Mouse (Mus musculus): ENCODE results near the gene Kcnq1.

Gene Kcnq1

GRCm38 (mm10) chr7:143139932-143140331 lies 33.8 kb downstream of the Kcnq1 start:
- no peak for DNase-seq

- DNase-seq: no peak
Measured at GRCm38 (mm10) chr7:143142680-143143079, 36.5 kb downstream of the Kcnq1 start.

DNA sequence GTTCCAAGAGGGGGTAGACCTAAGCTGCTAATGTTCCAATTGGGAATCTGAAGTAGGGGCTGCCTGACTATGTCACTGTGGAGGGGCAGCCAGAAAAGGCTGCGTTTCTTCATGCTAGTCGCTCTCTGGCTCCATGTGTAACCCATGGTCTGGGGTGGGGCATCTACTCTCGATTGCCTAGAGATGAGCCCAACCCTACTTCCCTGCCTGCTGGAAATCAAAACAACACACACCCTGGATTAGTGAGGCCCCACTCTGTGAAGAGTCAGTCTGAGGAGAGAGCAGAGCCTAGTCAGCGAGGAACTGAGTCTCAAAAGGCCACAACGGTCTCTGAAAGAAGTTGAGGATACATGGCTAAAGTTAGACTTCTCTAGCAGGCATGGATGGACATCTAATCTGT lies 40.9 kb downstream of the Kcnq1 start:
- no peak for DNase-seq

- peak; percentile 54 for DNase-seq
Measured at GRCm38 (mm10) chr7:143151171-143151570, 45.0 kb downstream of the Kcnq1 start.

- no peak for DNase-seq
Measured at GRCm38 (mm10) chr7:143152350-143152749, 46.2 kb downstream of the Kcnq1 start.

DNA sequence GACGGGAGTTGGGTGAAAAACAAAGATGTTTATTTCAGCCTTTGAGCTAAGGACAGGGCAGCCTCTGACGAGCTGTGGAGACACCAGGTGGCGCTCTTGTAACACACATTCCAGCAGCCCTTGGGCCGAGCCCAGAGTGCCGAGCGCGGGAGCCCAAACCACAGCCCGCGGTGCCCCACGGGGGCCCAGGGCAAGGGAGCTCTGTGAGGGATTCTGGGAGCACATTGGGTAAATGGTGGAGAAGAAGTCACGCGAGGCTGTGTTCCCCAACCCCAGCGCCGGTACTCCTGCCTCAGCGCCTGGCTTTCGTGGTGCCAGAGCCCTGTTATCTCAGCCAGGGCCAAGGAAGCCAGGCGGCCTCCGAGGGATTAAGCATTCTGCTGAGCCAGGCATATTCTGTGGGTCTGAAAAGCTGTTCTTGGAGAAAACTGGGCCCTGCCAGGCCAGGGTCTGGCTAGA lies 47.8 kb downstream of the Kcnq1 start:
- peak; percentile 90 for DNase-seq

DNA sequence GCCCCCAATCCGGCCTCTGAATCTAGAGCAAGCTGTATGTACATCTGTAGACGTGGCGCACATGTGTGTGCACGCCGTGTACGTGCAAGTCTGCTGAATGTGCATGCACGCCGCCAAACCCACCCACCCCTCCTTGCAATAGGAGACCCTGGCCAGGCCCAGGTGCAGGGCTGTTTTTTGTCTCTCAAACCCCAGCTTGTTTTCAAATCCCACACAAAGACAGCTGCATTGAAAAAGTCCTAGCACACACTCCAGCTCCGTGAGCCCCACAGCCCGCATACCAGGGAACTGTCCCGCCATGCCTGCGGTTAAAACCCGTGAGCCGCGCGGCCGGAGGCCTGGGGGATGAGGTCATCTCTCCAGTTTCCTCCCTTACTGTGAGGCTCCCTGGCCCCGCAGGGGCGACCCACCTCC lies 48.3 kb downstream of the Kcnq1 start:
- DNase-seq: no peak

DNA sequence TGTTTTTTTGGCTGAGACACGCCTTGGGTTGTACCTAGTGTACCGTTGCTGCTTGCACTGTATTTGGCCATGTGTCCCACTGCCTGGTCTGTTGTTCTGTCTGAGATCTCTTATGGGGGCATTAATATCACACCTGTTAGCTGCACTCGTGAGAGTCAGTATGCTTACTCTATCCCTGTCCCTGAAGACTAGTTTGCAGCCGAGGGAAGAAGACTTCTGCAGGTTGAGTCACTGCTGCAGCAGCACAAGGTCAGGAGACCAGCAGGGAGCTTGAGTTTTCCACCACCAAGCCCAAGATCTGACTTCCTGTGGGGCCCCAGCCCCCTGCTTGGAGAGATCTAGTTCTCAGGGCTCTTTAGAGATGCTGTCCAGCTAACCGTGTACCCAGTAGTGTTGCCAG lies 49.1 kb downstream of the Kcnq1 start:
- no peak for DNase-seq

- no peak for DNase-seq
Measured at GRCm38 (mm10) chr7:143158690-143159425, 52.7 kb downstream of the Kcnq1 start.

- DNase-seq: no peak
Measured at GRCm38 (mm10) chr7:143159446-143159845, 53.3 kb downstream of the Kcnq1 start.

DNA sequence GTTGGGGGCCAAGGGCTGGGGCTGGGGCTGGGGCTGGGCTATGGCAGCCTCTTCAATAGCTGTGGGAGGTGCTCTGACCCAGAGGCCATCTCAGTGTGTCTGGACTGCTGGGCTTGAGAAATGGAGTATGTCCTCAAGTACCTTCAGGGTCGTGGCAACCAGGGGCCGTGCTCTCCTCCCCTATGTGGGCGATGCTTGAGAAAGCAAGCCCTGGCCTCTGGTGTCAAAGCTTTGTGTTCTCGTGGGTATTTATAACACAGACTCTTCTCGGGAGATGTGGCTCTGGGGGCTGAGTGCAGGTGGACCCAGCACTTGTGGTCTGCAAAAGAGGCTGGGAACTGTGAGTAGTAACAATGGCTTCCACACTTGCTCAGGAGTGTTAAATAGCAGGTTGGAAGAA lies 53.9 kb downstream of the Kcnq1 start:
- no peak for DNase-seq

DNA sequence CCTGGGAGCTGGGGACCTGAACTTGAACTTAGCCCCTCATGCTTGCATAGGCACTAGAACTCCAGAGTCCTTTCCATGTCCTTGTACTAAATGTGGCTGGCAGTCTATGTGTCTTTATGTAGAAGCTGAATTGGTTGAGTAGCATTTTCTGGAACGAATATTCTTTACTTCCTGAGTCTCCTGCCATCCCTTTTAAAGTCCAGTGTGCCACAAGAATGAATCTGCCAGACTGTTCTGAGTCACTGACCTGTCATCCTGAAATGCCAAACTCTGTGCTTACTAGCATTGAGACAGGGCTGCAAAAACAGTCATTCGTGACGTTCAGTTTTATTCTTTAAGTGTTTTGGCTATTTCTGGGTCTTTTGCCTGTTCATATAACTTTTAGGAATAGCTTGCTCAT lies 55.9 kb downstream of the Kcnq1 start:
- no peak for DNase-seq

DNA sequence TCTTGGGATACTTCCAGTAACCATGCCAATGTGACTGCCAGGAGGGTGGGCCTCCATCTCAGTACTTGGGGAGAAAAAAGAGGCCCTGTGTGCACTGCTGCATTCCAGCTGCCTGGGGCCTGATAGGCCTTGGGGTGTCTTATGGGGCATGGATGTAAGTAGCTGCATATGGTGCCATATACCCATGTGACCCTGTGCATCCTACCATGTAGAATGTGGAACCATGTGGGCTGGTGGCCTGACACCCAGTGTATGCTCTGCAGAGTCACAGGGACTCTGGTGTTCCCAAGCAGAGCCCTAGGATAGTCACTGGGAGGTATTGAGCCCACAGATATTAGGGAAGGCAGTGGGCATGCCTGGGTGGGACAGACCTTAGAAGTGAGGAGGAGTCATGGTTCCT lies 57.9 kb downstream of the Kcnq1 start:
- no peak for DNase-seq

GRCm38 (mm10) chr7:143165687-143166265 lies 59.6 kb downstream of the Kcnq1 start:
- DNase-seq: no peak

DNA sequence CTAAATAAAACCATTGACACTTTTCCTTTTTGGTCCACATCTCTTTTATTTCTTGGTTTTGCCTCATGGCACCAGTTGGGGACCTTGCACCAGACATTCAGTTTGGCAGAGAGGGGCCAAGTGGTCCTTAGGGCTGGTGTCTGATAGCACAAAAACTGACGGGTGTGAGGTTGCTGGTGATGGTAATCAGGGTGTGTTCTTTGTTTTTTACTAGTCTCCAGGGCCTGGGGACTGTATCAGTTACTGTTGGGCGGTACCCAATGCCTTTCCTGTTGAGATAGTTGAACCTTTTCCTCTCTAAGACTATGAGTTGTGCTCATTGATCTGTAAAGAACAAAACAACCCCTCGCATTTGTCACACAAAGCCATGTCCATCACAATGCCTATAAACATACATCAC lies 61.1 kb downstream of the Kcnq1 start:
- no peak for DNase-seq

DNA sequence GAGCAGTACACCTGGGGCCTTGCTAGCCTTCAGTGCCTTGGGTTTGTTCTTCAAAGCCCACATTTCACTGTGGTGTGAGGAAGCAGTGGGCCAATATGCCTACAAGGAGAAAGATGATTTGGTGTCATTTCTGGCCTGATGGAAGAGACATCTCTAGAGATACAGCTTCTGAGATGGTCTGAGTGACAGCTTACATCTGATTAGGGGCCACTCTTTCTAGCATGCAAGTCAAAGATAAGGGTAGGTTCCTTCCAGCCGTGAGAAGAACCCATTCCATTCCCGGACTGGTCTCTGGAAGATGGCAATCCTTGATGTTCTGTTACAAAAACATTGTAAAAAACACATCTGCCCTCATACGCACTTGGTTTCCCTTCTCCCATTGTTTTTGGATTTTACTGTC lies 63.2 kb downstream of the Kcnq1 start:
- DNase-seq: no peak

DNA sequence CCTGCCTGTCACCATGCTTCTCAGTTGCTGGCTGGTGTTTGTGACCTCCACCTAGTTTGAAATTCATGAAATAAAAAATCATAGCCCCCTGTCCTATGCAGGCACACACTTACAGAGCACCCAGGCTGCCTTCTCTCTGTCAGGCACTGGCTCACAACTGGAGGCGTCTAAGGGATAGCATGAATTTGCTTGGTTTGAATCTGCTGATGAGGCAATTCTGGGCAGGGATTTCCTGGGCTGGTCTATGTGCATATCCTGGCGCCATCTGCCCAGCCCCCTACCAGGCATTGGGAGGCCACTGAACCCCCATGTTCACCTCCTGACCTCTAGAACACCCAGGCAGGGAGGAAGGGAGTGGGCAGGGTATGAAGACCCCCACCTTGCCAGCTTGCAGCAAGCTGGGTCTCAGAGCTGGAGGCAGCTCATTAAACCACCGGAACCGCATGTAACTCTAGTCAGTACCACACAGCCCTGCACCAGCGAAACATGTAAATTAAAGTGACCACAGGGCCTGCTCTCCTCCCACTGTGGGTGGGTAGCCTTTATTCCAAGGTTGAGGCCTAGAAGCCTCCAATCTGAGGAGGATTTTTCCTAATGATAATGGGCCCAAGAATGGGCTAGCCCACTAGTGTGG lies 66.9 kb downstream of the Kcnq1 start:
- DNase-seq: no peak

DNA sequence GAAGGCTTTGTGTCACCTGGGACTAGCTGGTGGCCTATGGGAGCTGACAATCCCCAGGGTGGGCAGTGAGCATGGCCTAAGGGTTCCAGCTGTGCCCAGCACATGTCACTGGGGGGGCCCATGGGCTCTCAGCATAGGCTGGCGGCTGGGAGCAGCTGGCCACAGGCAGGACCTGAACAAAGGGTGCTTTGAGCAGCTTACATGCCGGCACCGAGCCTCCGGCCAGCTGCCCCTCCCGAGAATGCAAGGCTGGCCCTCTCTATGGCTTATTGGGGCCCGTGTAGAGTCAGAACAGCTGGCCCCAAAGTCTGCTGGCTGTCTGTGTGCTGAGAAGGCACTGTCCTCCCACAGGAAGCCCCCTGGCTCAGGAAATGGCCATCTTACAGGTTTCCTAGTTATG lies 68.5 kb downstream of the Kcnq1 start:
- no peak for DNase-seq

- no peak for DNase-seq
Measured at GRCm38 (mm10) chr7:143178831-143179230, 72.7 kb downstream of the Kcnq1 start.

DNA sequence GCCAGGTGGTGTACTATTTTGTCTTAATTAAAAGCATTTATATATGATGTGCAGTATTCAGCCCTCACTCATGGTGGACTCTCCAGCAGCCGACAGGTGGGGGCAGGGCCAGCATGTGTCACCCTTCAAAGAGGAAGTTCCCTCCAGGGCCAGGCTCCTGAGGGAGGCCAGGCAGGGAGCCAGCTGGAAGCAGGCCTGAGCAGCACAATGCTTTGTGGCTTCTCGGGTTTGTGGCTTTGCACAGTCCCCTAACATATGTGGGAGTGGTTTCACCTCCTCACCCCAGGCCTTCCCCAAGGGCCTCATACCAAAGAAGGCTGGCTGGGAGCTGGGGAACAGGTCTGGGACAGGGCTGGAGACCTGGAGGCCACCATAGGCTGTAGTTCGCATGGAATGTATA lies 74.6 kb downstream of the Kcnq1 start:
- DNase-seq: peak; percentile 46

GRCm38 (mm10) chr7:143181311-143181710 lies 75.1 kb downstream of the Kcnq1 start:
- DNase-seq: no peak

DNA sequence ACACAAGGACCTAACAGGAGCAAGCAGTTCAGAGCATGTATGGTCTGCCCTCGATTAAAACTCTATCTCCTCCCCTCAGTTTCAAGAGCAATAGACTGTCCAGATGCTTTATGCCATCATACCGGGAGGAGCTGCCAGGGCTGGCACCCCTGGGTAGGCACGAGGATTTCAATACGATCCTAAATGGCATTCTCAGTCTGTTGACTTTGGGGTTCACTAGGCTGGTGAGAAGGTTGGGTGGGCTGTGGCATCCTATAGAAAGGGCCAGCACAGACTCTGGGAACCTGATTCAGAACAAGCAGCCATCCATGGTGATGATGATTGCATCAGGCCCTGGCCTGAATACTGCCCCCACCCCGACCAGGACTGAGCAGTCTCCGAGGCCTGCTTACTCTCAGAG lies 79.3 kb downstream of the Kcnq1 start:
- DNase-seq: no peak

DNA sequence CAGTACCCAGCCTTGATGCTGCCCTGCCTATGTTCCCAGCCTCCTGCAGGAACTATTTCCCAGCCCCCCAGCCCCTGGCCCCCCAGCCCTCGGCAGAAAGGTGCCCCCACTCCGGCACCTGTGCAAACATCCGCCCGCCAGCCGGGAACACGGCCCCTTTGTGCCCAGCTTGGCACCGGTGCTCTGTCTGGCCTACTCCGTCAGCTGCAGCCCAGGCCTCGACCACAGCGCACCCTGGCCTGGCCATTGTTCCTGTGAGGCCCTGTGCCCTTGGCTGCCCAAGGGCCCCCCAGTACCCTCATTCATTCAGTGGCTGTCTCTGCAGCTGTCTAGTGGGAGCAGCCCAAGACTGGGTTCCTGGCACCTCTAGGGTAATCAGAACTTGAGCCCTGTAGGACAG lies 80.2 kb downstream of the Kcnq1 start:
- no peak for DNase-seq

GRCm38 (mm10) chr7:143187181-143187580 lies 81.0 kb downstream of the Kcnq1 start:
- no peak for DNase-seq

All from kidney, adult 18-20 months (tissue).